Mouse (Mus musculus) liver, postnatal 0 days (tissue): ENCODE measurements around the gene Ephb1.

Experiments
- CTCF ChIP-seq: sonication (generic); IDR thresholded peaks from 2 replicates; pipeline ENCODE4 v1.5.1; 2016; ENCODE audit warnings: antibody characterized with exemption, low read depth
- EP300 ChIP-seq: IDR thresholded peaks from 2 replicates; pipeline ENCODE4 v1.6.1; 2016; ENCODE audit warnings: antibody characterized with exemption, low read depth, mild to moderate bottlenecking

DNA sequence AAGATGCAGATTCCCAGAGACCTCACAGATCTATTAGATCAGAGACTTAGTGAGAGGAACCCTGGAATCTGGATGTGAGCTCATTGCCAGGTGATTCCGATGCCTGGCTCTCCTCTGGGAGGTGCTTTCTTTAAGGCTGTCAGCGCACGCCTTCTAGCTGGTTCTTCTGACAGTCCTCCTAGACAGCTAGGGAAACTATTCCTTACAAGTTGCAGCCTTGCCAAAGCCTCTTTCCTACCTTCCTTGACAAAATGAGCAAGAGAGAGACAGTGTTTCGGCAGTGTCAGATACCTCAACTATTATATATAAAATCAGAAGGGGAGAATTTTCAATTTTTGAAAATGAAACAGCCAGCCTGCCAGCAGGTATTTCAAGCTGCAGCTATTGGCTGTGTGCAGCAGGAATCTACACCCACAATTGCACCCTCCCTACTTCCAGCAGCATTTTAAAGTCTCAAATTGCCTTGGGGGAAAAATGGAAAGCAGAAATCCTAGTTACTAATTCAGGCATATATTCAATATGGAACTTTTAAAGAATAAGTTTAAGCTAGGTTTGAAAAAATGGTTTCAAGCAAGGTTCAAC is 377.5 kb downstream of the Ephb1 start:
- TF ChIP-seq CTCF (no peak), EP300 (no peak)
